Mouse (Mus musculus): ENCODE measurements around the gene Slc25a33. TPM values are rescaled to one million over a fixed set of nuclear protein-coding genes. Genes with fewer than 3 reads are reported as not detected.

Gene Slc25a33
- polyA plus RNA-seq (2014; fragmentation: Nextera tagmentation; extraction: Ambion mirVana): 18.4 and 20.1 TPM in 2 replicates

- peak within 1 kb of the TSS; percentile 86 for H3K9ac ChIP-seq (replicated peaks; ENCODE audit: low read length)
- H3K27ac ChIP-seq (replicated peaks; ENCODE audit: low read depth, low read length): 0 out of 2 replicates have a peak within 1 kb of the TSS, but pooled peaks have one; percentile 56
- peak within 1 kb of the TSS; percentile 75 for H3K4me3 ChIP-seq (ENCODE audit: low read depth, low read length)
- DNase-seq (ENCODE audit: low spot score) (peak; percentile 96), ATAC-seq (replicated peaks; ENCODE audit: insufficient number of reproducible peaks, low FRiP score, low TSS enrichment, low read depth) (peak; percentile 93)
- H3K4me2 ChIP-seq (ENCODE audit: low read depth, low read length): peak within 1 kb of the TSS; percentile 99
- H3K27me3 ChIP-seq (ENCODE audit: control insufficient read depth, insufficient read depth, low read length): no peaks in the 10 kb centered on the region
- 0% methylated on average over 49 of the region's 51 CpGs for WGBS
- no peaks in the 10 kb centered on the region for H3K36me3 ChIP-seq (replicated peaks; ENCODE audit: control insufficient read depth, insufficient read depth, low read depth, low read length)
- no peaks in the 10 kb centered on the region for H3K4me1 ChIP-seq (ENCODE audit: control insufficient read depth, insufficient read depth, low read length)
- H3K9me3 ChIP-seq (replicated peaks; ENCODE audit: control insufficient read depth, low read length): no peaks in the 10 kb centered on the region
These were observed at the start of gene Slc25a33 for GRCm38 (mm10) chr4:149774094-149774470. TSS of gene Slc25a33 (minus strand) at chr4:149774277.

GRCm38 (mm10) chr4:149822586-149823196 lies 48.6 kb upstream of the Slc25a33 start:
- Histone ChIP-seq H3K27ac (replicated peaks; ENCODE audit: low read depth, low read length) (no peak overlapping the region), H3K9ac (replicated peaks; ENCODE audit: low read length) (no peak overlapping the region), H3K27me3 (ENCODE audit: control insufficient read depth, insufficient read depth, low read length) (no peaks in the 10 kb centered on the region), H3K9me3 (replicated peaks; ENCODE audit: control insufficient read depth, low read length) (no peaks in the 10 kb centered on the region), H3K4me1 (ENCODE audit: control insufficient read depth, insufficient read depth, low read length) (no peaks in the 10 kb centered on the region), H3K4me3 (ENCODE audit: low read depth, low read length) (no peak overlapping the region), H3K4me2 (ENCODE audit: low read depth, low read length) (no peak overlapping the region), H3K36me3 (replicated peaks; ENCODE audit: control insufficient read depth, insufficient read depth, low read depth, low read length) (no peaks in the 10 kb centered on the region)
- DNase-seq (ENCODE audit: low spot score) (no peak), ATAC-seq (replicated peaks; ENCODE audit: insufficient number of reproducible peaks, low FRiP score, low TSS enrichment, low read depth) (no peak)
- WGBS: 70% methylated on average over 7 of the region's 7 CpGs

GRCm38 (mm10) chr4:149822126-149822525 lies 48.0 kb upstream of the Slc25a33 start:
- H3K9ac ChIP-seq (replicated peaks; ENCODE audit: low read length): no peak overlapping the region
- no peak overlapping the region for H3K4me2 ChIP-seq (ENCODE audit: low read depth, low read length)
- ATAC-seq (replicated peaks; ENCODE audit: insufficient number of reproducible peaks, low FRiP score, low TSS enrichment, low read depth) (no peak), DNase-seq (ENCODE audit: low spot score) (peak; percentile 65)
- WGBS: 49% methylated on average over 9 of the region's 9 CpGs
- no peaks in the 10 kb centered on the region for H3K36me3 ChIP-seq (replicated peaks; ENCODE audit: control insufficient read depth, insufficient read depth, low read depth, low read length)
- no peak overlapping the region for H3K4me3 ChIP-seq (ENCODE audit: low read depth, low read length)
- no peak overlapping the region for H3K27ac ChIP-seq (replicated peaks; ENCODE audit: low read depth, low read length)
- H3K9me3 ChIP-seq (replicated peaks; ENCODE audit: control insufficient read depth, low read length): no peaks in the 10 kb centered on the region
- no peaks in the 10 kb centered on the region for H3K27me3 ChIP-seq (ENCODE audit: control insufficient read depth, insufficient read depth, low read length)
- H3K4me1 ChIP-seq (ENCODE audit: control insufficient read depth, insufficient read depth, low read length): no peaks in the 10 kb centered on the region

GRCm38 (mm10) chr4:149820569-149820968 lies 46.5 kb upstream of the Slc25a33 start:
- DNase-seq (ENCODE audit: low spot score): no peak
- no peaks in the 10 kb centered on the region for H3K27me3 ChIP-seq (ENCODE audit: control insufficient read depth, insufficient read depth, low read length)
- no peaks in the 10 kb centered on the region for H3K36me3 ChIP-seq (replicated peaks; ENCODE audit: control insufficient read depth, insufficient read depth, low read depth, low read length)
- no peak overlapping the region for H3K4me3 ChIP-seq (ENCODE audit: low read depth, low read length)
- no peaks in the 10 kb centered on the region for H3K9me3 ChIP-seq (replicated peaks; ENCODE audit: control insufficient read depth, low read length)
- H3K4me1 ChIP-seq (ENCODE audit: control insufficient read depth, insufficient read depth, low read length): no peaks in the 10 kb centered on the region
- H3K4me2 ChIP-seq (ENCODE audit: low read depth, low read length): no peak overlapping the region
- ATAC-seq (replicated peaks; ENCODE audit: insufficient number of reproducible peaks, low FRiP score, low TSS enrichment, low read depth): no peak
- WGBS: 55% methylated on average over 6 of the region's 6 CpGs
- H3K27ac ChIP-seq (replicated peaks; ENCODE audit: low read depth, low read length): no peak overlapping the region
- no peak overlapping the region for H3K9ac ChIP-seq (replicated peaks; ENCODE audit: low read length)

- DNase-seq (ENCODE audit: low spot score) (no peak), ATAC-seq (replicated peaks; ENCODE audit: insufficient number of reproducible peaks, low FRiP score, low TSS enrichment, low read depth) (no peak)
- WGBS: 82% methylated on average over 3 of the region's 3 CpGs
- H3K36me3 ChIP-seq (replicated peaks; ENCODE audit: control insufficient read depth, insufficient read depth, low read depth, low read length): no peaks in the 10 kb centered on the region
- no peaks in the 10 kb centered on the region for H3K4me1 ChIP-seq (ENCODE audit: control insufficient read depth, insufficient read depth, low read length)
- no peaks in the 10 kb centered on the region for H3K9me3 ChIP-seq (replicated peaks; ENCODE audit: control insufficient read depth, low read length)
- H3K4me2 ChIP-seq (ENCODE audit: low read depth, low read length): no peak overlapping the region
- no peak overlapping the region for H3K27ac ChIP-seq (replicated peaks; ENCODE audit: low read depth, low read length)
- no peaks in the 10 kb centered on the region for H3K27me3 ChIP-seq (ENCODE audit: control insufficient read depth, insufficient read depth, low read length)
- H3K4me3 ChIP-seq (ENCODE audit: low read depth, low read length): no peak overlapping the region
- H3K9ac ChIP-seq (replicated peaks; ENCODE audit: low read length): no peak overlapping the region
These were observed 45.1 kb upstream of the Slc25a33 start for GRCm38 (mm10) chr4:149819195-149819594.

- 87% methylated on average over 9 of the region's 9 CpGs for WGBS
- H3K9me3 ChIP-seq (replicated peaks; ENCODE audit: control insufficient read depth, low read length): no peaks in the 10 kb centered on the region
- no peak overlapping the region for H3K4me3 ChIP-seq (ENCODE audit: low read depth, low read length)
- ATAC-seq (replicated peaks; ENCODE audit: insufficient number of reproducible peaks, low FRiP score, low TSS enrichment, low read depth) (no peak), DNase-seq (ENCODE audit: low spot score) (no peak)
- no peak overlapping the region for H3K27ac ChIP-seq (replicated peaks; ENCODE audit: low read depth, low read length)
- H3K4me1 ChIP-seq (ENCODE audit: control insufficient read depth, insufficient read depth, low read length): no peaks in the 10 kb centered on the region
- no peaks in the 10 kb centered on the region for H3K36me3 ChIP-seq (replicated peaks; ENCODE audit: control insufficient read depth, insufficient read depth, low read depth, low read length)
- H3K9ac ChIP-seq (replicated peaks; ENCODE audit: low read length): no peak overlapping the region
- H3K4me2 ChIP-seq (ENCODE audit: low read depth, low read length): no peak overlapping the region
- no peaks in the 10 kb centered on the region for H3K27me3 ChIP-seq (ENCODE audit: control insufficient read depth, insufficient read depth, low read length)
These were observed 42.5 kb upstream of the Slc25a33 start for GRCm38 (mm10) chr4:149816598-149816997.

- Histone ChIP-seq H3K4me1 (ENCODE audit: control insufficient read depth, insufficient read depth, low read length) (no peaks in the 10 kb centered on the region), H3K27ac (replicated peaks; ENCODE audit: low read depth, low read length) (no peak overlapping the region), H3K9ac (replicated peaks; ENCODE audit: low read length) (no peak overlapping the region), H3K4me3 (ENCODE audit: low read depth, low read length) (no peak overlapping the region), H3K4me2 (ENCODE audit: low read depth, low read length) (no peak overlapping the region), H3K27me3 (ENCODE audit: control insufficient read depth, insufficient read depth, low read length) (no peaks in the 10 kb centered on the region), H3K9me3 (replicated peaks; ENCODE audit: control insufficient read depth, low read length) (no peaks in the 10 kb centered on the region), H3K36me3 (replicated peaks; ENCODE audit: control insufficient read depth, insufficient read depth, low read depth, low read length) (no peaks in the 10 kb centered on the region)
- DNase-seq (ENCODE audit: low spot score) (no peak), ATAC-seq (replicated peaks; ENCODE audit: insufficient number of reproducible peaks, low FRiP score, low TSS enrichment, low read depth) (no peak)
- 92% methylated on average over 14 of the region's 14 CpGs for WGBS
These were observed 41.5 kb upstream of the Slc25a33 start for GRCm38 (mm10) chr4:149815586-149815985.

GRCm38 (mm10) chr4:149813409-149814184 lies 39.5 kb upstream of the Slc25a33 start:
- Histone ChIP-seq H3K4me2 (ENCODE audit: low read depth, low read length) (no peak overlapping the region), H3K4me1 (ENCODE audit: control insufficient read depth, insufficient read depth, low read length) (no peaks in the 10 kb centered on the region; the same call in 1 of the 2 replicates), H3K9me3 (replicated peaks; ENCODE audit: control insufficient read depth, low read length) (no peaks in the 10 kb centered on the region), H3K27me3 (ENCODE audit: control insufficient read depth, insufficient read depth, low read length) (no peaks in the 10 kb centered on the region), H3K4me3 (ENCODE audit: low read depth, low read length) (no peak overlapping the region), H3K27ac (replicated peaks; ENCODE audit: low read depth, low read length) (no peak overlapping the region), H3K36me3 (replicated peaks; ENCODE audit: control insufficient read depth, insufficient read depth, low read depth, low read length) (no peaks in the 10 kb centered on the region), H3K9ac (replicated peaks; ENCODE audit: low read length) (peak overlapping the region; percentile 14; the same call in 1 of the 2 replicates)
- ATAC-seq (replicated peaks; ENCODE audit: insufficient number of reproducible peaks, low FRiP score, low TSS enrichment, low read depth) (no peak), DNase-seq (ENCODE audit: low spot score) (no peak)
- 59% methylated on average over 14 of the region's 14 CpGs for WGBS

All from embryonic facial prominence, embryonic 11.5 days (tissue).